Mouse (Mus musculus) MEL (cell line): ENCODE results near the gene Gm10985.

Source experiments
- CHD1 ChIP-seq: IDR thresholded peaks from 2 replicates; pipeline ENCODE4 v1.6.1; 2012; ENCODE audit warnings: low read depth, mild to moderate bottlenecking, inconsistent platforms, low read length, improper control_type of control experiment
- CTCF ChIP-seq, 3 experiments: IDR thresholded peaks in 2 of 3; conservative IDR thresholded peaks in 1 of 3; 2 replicates each; pipeline ENCODE4 v1.5.1; 2011 to 2012; ENCODE audit warnings: low read length in 3 of 3, low read depth in 2 of 3, mild to moderate bottlenecking in 2 of 3, improper control_type of control experiment in 1 of 3, inconsistent platforms in 1 of 3, mixed read lengths in 1 of 3, moderate library complexity in 1 of 3; ENCODE audit not compliant: control insufficient read depth in 1 of 3, insufficient read depth in 1 of 3, poor library complexity in 1 of 3, severe bottlenecking in 1 of 3
- EP300 ChIP-seq, 2 experiments: IDR thresholded peaks; 2 replicates each; pipeline ENCODE4 v1.6.1; 2011; ENCODE audit warnings: improper control_type of control experiment in 2 of 2, low read length in 2 of 2, low read depth in 1 of 2, mild to moderate bottlenecking in 1 of 2
- MAFK ChIP-seq: IDR thresholded peaks from 2 replicates; pipeline ENCODE4 v1.6.1; 2011; ENCODE audit warnings: low read depth, mild to moderate bottlenecking, low read length, improper control_type of control experiment, borderline replicate concordance
- MAX ChIP-seq: IDR thresholded peaks from 2 replicates; pipeline ENCODE4 v1.6.1; 2011; ENCODE audit warnings: low read length, improper control_type of control experiment
- MXI1 ChIP-seq: IDR thresholded peaks from 2 replicates; pipeline ENCODE4 v1.6.1; 2011; ENCODE audit warnings: mild to moderate bottlenecking, low read depth, low read length, improper control_type of control experiment
- POLR2A ChIP-seq, 2 experiments: IDR thresholded peaks; 2 replicates each; pipeline ENCODE4 v1.6.1; 2011 to 2012; ENCODE audit warnings: low read length in 2 of 2, mild to moderate bottlenecking in 2 of 2, control low read depth in 1 of 2, improper control_type of control experiment in 1 of 2, low read depth in 1 of 2, moderate library complexity in 1 of 2; ENCODE audit not compliant: control insufficient read depth in 1 of 2, insufficient read depth in 1 of 2, poor library complexity in 1 of 2
- SIN3A ChIP-seq: IDR thresholded peaks from 2 replicates; pipeline ENCODE4 v1.6.1; 2012; ENCODE audit warnings: low read length, improper control_type of control experiment, inconsistent platforms
- TCF12 ChIP-seq: IDR thresholded peaks from 2 replicates; pipeline ENCODE4 v1.6.1; 2014; ENCODE audit warnings: low read depth, mild to moderate bottlenecking, inconsistent platforms, low read length, improper control_type of control experiment, moderate library complexity
- ZC3H11A ChIP-seq: IDR thresholded peaks from 2 replicates; pipeline ENCODE4 v1.6.1; 2012; ENCODE audit warnings: low read depth, mild to moderate bottlenecking, inconsistent platforms, low read length, improper control_type of control experiment

- TF ChIP-seq MXI1 (no peak), POLR2A (IDR thresholded peaks at IDR 0.05; ENCODE audit: control insufficient read depth in 1 of 2, insufficient read depth in 1 of 2, low read depth in 1 of 2, low read length in 2 of 2, poor library complexity in 1 of 2) (no peak), EP300 (IDR thresholded peaks at IDR 0.05; ENCODE audit: low read depth in 1 of 2, low read length in 2 of 2) (no peak), MAX (no peak), MAFK (no peak), CTCF (IDR thresholded peaks at IDR 0.05 in 2 of 3, conservative IDR thresholded peaks at IDR 0.05 in 1 of 3; ENCODE audit: control insufficient read depth in 1 of 3, insufficient read depth in 1 of 3, low read depth in 2 of 3, low read length in 3 of 3, poor library complexity in 1 of 3, severe bottlenecking in 1 of 3) (no peak), CHD1 (no peak), TCF12 (no peak), ZC3H11A (no peak), SIN3A (no peak)
These were observed at the start of gene Gm10985 for GRCm38 (mm10) chr3:53844786-53845185.
